Comparison of ENCODE assay signal across 8 mouse cellular contexts in the genomic region with DNA sequence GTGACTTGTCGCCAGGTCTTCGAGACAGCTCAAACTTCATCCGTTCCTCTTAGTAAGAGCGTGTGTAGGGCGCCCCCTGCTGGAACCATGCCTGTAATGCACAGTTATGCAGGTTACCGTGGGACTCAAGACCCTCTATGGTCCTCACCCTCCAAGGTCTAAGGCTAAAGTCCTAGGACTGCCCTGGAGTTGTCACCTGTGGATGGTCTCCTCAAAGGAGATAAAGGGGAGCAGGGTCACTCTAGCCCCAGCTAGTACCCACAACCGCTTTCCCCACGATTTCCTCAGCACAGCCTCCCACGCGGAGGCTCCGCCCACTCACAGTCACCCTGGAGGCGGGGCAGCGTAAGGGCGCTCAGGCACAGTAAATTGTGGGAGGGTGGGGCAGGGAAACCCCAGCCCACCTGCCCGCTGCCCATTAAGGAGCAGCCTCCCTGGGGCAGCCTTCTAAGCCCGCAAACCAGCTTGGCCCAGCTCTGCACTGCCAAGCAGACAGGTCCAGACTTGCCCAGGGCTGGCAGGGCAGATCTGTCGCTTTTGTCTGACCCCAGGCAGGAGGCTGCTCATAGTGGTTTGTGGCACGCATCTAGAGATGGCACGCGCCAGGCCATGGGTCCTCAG. TPM values are rescaled to one million over a fixed set of nuclear protein-coding genes. Genes with fewer than 3 reads are reported as not detected.
DNase-seq lines count a peak whose midpoint lies in the region; ATAC-seq lines count a peak whose summit lies in the region.

No protein-coding gene starts in this region.

- no peak overlapping the region for H3K27ac ChIP-seq in forebrain, embryonic 14.5 days (ENCODE audit: low read depth, low read length)
- H3K27ac ChIP-seq in hindbrain, embryonic 15.5 days (replicated peaks), result no peak overlapping the region

- H3K4me3 ChIP-seq in forebrain, embryonic 14.5 days (ENCODE audit: low read depth, low read length), result no peak overlapping the region
- peak overlapping the region; percentile 17; the same call in 1 of the 2 replicates for H3K4me3 ChIP-seq in hindbrain, embryonic 15.5 days
- H3K4me3 ChIP-seq in megakaryocyte, embryonic 14.5 days (replicated peaks), result peak overlapping the region; percentile 88

- H3K27me3 ChIP-seq in forebrain, embryonic 14.5 days (replicated peaks; ENCODE audit: control insufficient read depth, insufficient read depth, low read length), result no peaks in the 10 kb centered on the region
- H3K27me3 ChIP-seq in hindbrain, embryonic 15.5 days, result 0 out of 2 replicates have a peak, but pooled peaks cover 5% of the 10 kb centered on the region
- peaks cover 84% of the 10 kb centered on the region for H3K27me3 ChIP-seq in megakaryocyte, embryonic 14.5 days (replicated peaks)

- peak; percentile 92 for DNase-seq in R1 (ENCODE audit: low read depth, low spot score)
- DNase-seq in cerebellum, adult 18-20 months, result peak; percentile 59 to 75
- DNase-seq in forebrain, embryonic 14.5 days (ENCODE audit: low spot score), result peak; percentile 70
- peak; percentile 56 to 77 for DNase-seq in left cerebral cortex, adult 18-20 months (ENCODE audit: low spot score in 2 of 2)
- peak; percentile 74 for DNase-seq in right cerebral cortex, postnatal 14 days

- no peak overlapping the region for H3K9ac ChIP-seq in forebrain, embryonic 14.5 days (ENCODE audit: low read length)
- H3K9ac ChIP-seq in hindbrain, embryonic 15.5 days, result no peak overlapping the region

- no peaks in the 10 kb centered on the region for H3K9me3 ChIP-seq in forebrain, embryonic 14.5 days (replicated peaks; ENCODE audit: control insufficient read depth, low read length)
- H3K9me3 ChIP-seq in hindbrain, embryonic 15.5 days, result no peaks in the 10 kb centered on the region
- no peaks in the 10 kb centered on the region for H3K9me3 ChIP-seq in megakaryocyte, embryonic 14.5 days

- peak; percentile 63 for ATAC-seq in forebrain, embryonic 14.5 days
- peak; percentile 24; the same call in 1 of the 2 replicates for ATAC-seq in hindbrain, embryonic 15.5 days (ENCODE audit: low FRiP score, low read depth)
- ATAC-seq in activated CD4-positive, CD25-positive, alpha-beta regulatory T cell, adult 4 months, result no peak

- WGBS in forebrain, embryonic 14.5 days, result 26% methylated on average over 20 of the region's 20 CpGs
- 29% methylated on average over 20 of the region's 20 CpGs for WGBS in hindbrain, embryonic 15.5 days

- H3K36me3 ChIP-seq in forebrain, embryonic 14.5 days (ENCODE audit: control insufficient read depth, insufficient read depth, low read length), result no peaks in the 10 kb centered on the region
- H3K36me3 ChIP-seq in hindbrain, embryonic 15.5 days, result no peaks in the 10 kb centered on the region
- H3K36me3 ChIP-seq in megakaryocyte, embryonic 14.5 days (replicated peaks; ENCODE audit: low read length), result no peaks in the 10 kb centered on the region

- peak overlapping the region; percentile 29 for H3K4me2 ChIP-seq in forebrain, embryonic 14.5 days (ENCODE audit: low read length)
- H3K4me2 ChIP-seq in hindbrain, embryonic 15.5 days, result peak overlapping the region; percentile 47

- no peaks in the 10 kb centered on the region; the same call in 1 of the 2 replicates for H3K4me1 ChIP-seq in forebrain, embryonic 14.5 days (ENCODE audit: control insufficient read depth, insufficient read depth, low read length)
- 0 out of 2 replicates have a peak, but pooled peaks cover 5% of the 10 kb centered on the region for H3K4me1 ChIP-seq in hindbrain, embryonic 15.5 days (replicated peaks)
- peaks cover 20% of the 10 kb centered on the region for H3K4me1 ChIP-seq in megakaryocyte, embryonic 14.5 days

RNA-seq across cellular contexts. Expression of gene Trp73, which starts 34.5 kb away (rescaled TPM):
- 4.6 and 5.4 TPM in 2 replicates for polyA plus RNA-seq in forebrain, embryonic 14.5 days (2014; fragmentation: Nextera tagmentation; extraction: Ambion mirVana)
- polyA plus RNA-seq in hindbrain, embryonic 15.5 days (2015; fragmentation: Nextera tagmentation; extraction: Ambion mirVana), result 0.31 and 0.92 TPM in 2 replicates
- under 1 TPM; 0.26 to 0.86 TPM for total RNA-seq in left cerebral cortex, adult 18-20 months (2021)
- not detected in 2 replicates for polyA plus RNA-seq in megakaryocyte, embryonic 14.5 days (2012; ENCODE audit: insufficient read depth, low replicate concordance)
- not detected for polyA plus RNA-seq in activated CD4-positive, CD25-positive, alpha-beta regulatory T cell, adult 4 months (2017; shearing (Covaris generic))

RNA-seq across cellular contexts. Expression of gene Wrap73, which starts 36.7 kb away (rescaled TPM):
- 64.2 and 69.7 TPM in 2 replicates for polyA plus RNA-seq in forebrain, embryonic 14.5 days (2014; fragmentation: Nextera tagmentation; extraction: Ambion mirVana)
- polyA plus RNA-seq in hindbrain, embryonic 15.5 days (2015; fragmentation: Nextera tagmentation; extraction: Ambion mirVana), result 41.3 and 45.5 TPM in 2 replicates
- total RNA-seq in left cerebral cortex, adult 18-20 months (2021), result 10 to 100 TPM; 31.3 to 34.8 TPM
- polyA plus RNA-seq in megakaryocyte, embryonic 14.5 days (2012; ENCODE audit: insufficient read depth, low replicate concordance), result 2.2 and 6.5 TPM in 2 replicates
- 10 to 100 TPM; 24.9 to 31.7 TPM for polyA plus RNA-seq in activated CD4-positive, CD25-positive, alpha-beta regulatory T cell, adult 4 months (2017; shearing (Covaris generic))

RNA-seq across cellular contexts. Expression of gene Tprgl, which starts 55.0 kb away (rescaled TPM):
- 184 and 194 TPM in 2 replicates for polyA plus RNA-seq in forebrain, embryonic 14.5 days (2014; fragmentation: Nextera tagmentation; extraction: Ambion mirVana)
- 209 and 219 TPM in 2 replicates for polyA plus RNA-seq in hindbrain, embryonic 15.5 days (2015; fragmentation: Nextera tagmentation; extraction: Ambion mirVana)
- total RNA-seq in left cerebral cortex, adult 18-20 months (2021), result 100 to 1,000 TPM; 172 to 194 TPM
- 89.3 and 116 TPM in 2 replicates for polyA plus RNA-seq in megakaryocyte, embryonic 14.5 days (2012; ENCODE audit: insufficient read depth, low replicate concordance)
- polyA plus RNA-seq in activated CD4-positive, CD25-positive, alpha-beta regulatory T cell, adult 4 months (2017; shearing (Covaris generic)), result 10 to 100 TPM; 24.7 to 26.7 TPM
